Mouse (Mus musculus): ENCODE data around the gene Olfr917. TPM values are rescaled to one million over a fixed set of nuclear protein-coding genes. Genes with fewer than 3 reads are reported as not detected.

The Olfr917 gene
- total RNA-seq (2023), result not detected

DNA sequence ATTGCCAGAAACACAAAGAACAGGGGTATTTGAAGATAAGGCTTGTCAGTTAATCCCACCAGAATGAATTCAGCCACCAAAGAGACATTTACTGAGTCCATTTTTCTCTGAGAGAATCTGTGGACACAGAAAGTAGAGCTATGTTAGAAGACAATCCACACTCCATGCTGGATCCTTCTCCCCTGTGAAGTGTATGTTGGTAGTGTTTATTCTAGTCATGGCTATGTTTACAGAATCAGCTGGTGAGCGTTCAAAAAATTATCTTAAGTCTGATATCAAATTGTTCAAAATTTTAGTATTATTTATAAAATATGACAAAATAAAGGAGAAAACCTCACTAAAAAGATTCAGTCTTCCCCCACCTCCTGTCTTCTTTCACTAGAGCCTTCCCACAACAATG is at the start of gene Olfr917:
Gene Olfr917, minus strand, starts transcription at position 101 of the 400 bp plus-strand sequence.

DNA sequence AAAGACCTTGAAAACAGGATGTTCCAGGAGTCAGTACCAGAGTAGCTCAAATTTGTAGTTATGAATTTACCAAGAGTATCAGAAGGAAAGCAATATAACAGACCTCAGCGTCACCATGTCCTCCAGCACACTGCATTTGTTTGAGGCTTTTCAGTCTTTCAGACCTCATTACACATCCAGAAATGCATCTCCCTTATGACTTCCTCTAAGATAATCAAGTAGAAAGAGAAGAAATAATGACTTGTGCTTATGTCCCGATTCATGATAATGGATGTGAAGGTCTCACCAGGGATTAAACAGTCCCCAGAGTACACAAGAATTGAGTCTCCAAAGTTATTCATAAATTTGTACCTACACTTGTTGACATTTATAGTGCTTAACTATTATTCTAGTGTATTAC is 8.9 kb upstream of the Olfr917 start, which contains the start of gene Olfr918:
Gene Olfr918, minus strand, starts transcription at position 101 of the 400 bp plus-strand sequence.

GRCm38 (mm10) chr9:38659775-38660174 is 5.9 kb downstream of the Olfr917 start, which contains the start of gene Olfr916:
Gene Olfr916, minus strand, starts transcription at chr9:38659875.

Other genes with a start within 250 kb of the Olfr917 start
- not detected for gene Olfr901, start 236.4 kb downstream of the Olfr917 start, total RNA-seq (2023)
- not detected for gene Olfr902, start 218.2 kb downstream of the Olfr917 start, total RNA-seq (2023)
- not detected for gene Olfr904, start 202.7 kb downstream of the Olfr917 start, total RNA-seq (2023)
- not detected for gene Olfr905, start 194.7 kb downstream of the Olfr917 start, total RNA-seq (2023)
- not detected for gene Olfr906, start 178.8 kb downstream of the Olfr917 start, total RNA-seq (2023)
- gene Olfr907, start 170.0 kb downstream of the Olfr917 start, total RNA-seq (2023), result not detected
- gene Olfr911-ps1, start 144.3 kb downstream of the Olfr917 start, total RNA-seq (2023), result not detected
- gene Olfr910, start 128.0 kb downstream of the Olfr917 start, total RNA-seq (2023), result not detected
- gene Olfr912, start 85.7 kb downstream of the Olfr917 start, total RNA-seq (2023), result not detected
- not detected for gene Olfr913, start 73.1 kb downstream of the Olfr917 start, total RNA-seq (2023)
- gene Olfr914, start 60.7 kb downstream of the Olfr917 start, total RNA-seq (2023), result not detected
- not detected for gene Olfr916, start 6.0 kb downstream of the Olfr917 start, total RNA-seq (2023)
- gene Olfr918, start 8.8 kb upstream of the Olfr917 start, total RNA-seq (2023), result not detected
- gene Olfr919, start 37.8 kb upstream of the Olfr917 start, total RNA-seq (2023), result not detected
- gene Vwa5a, start 52.4 kb upstream of the Olfr917 start, total RNA-seq (2023), result 1 to 10 TPM; 6.2 to 9.1 TPM
- not detected for gene Olfr920, start 86.5 kb upstream of the Olfr917 start, total RNA-seq (2023)
- not detected for gene Olfr921, start 107.2 kb upstream of the Olfr917 start, total RNA-seq (2023)
- gene Olfr922, start 148.8 kb upstream of the Olfr917 start, total RNA-seq (2023), result not detected
- not detected for gene Olfr923, start 160.7 kb upstream of the Olfr917 start, total RNA-seq (2023)
- gene Olfr924, start 178.6 kb upstream of the Olfr917 start, total RNA-seq (2023), result not detected
- not detected for gene Olfr26, start 189.2 kb upstream of the Olfr917 start, total RNA-seq (2023)
- not detected for gene Olfr926, start 211.3 kb upstream of the Olfr917 start, total RNA-seq (2023)

Data from B cell, adult 67 days (primary cell).